Comparison of ENCODE assay signal across 17 mouse cellular contexts in genomic region chr2:75220775-75221359, GRCm38 (mm10).
A peak's percentile ranks its signal among the peaks of the same experiment; 100 is the strongest.
DNase-seq lines count a peak whose midpoint lies in the region; ATAC-seq and TF ChIP-seq lines count a peak whose summit lies in the region.
"Had no signal": no experiment of that assay in that cellular context is flagged by ENCODE, and none has a peak within 500 bp of the region (broad histone marks: within the 10 kb centered on the region; RNA-seq: fewer than 3 reads in every experiment).

No protein-coding gene starts in this region.

- H3K27ac ChIP-seq in embryonic facial prominence, embryonic 14.5 days (replicated peaks; ENCODE audit: low read depth, low read length): no peak overlapping the region
- no peak overlapping the region for H3K27ac ChIP-seq in embryonic facial prominence, embryonic 10.5 days (replicated peaks)
- H3K27ac ChIP-seq in kidney, postnatal 0 days: no peak overlapping the region
- H3K27ac ChIP-seq in CH12.LX (ENCODE audit: insufficient read depth, low read depth): no peak overlapping the region
- H3K27ac ChIP-seq in heart, embryonic 10.5 days: no peak overlapping the region
- H3K27ac ChIP-seq: hindbrain, embryonic 14.5 days; midbrain, embryonic 12.5 days had no signal

- no peak for ATAC-seq in embryonic facial prominence, embryonic 14.5 days (ENCODE audit: low read depth)
- ATAC-seq in kidney, postnatal 0 days (replicated peaks; ENCODE audit: low FRiP score, low read depth): no peak
- ATAC-seq: Patski had no signal

- TF ChIP-seq EP300 in CH12.LX (IDR thresholded peaks at IDR 0.05; ENCODE audit: low read length): no peak

- H3K4me1 ChIP-seq in embryonic facial prominence, embryonic 14.5 days (ENCODE audit: control insufficient read depth, insufficient read depth, low read length): peaks cover 19% of the 10 kb centered on the region
- H3K4me1 ChIP-seq in embryonic facial prominence, embryonic 10.5 days: peaks cover 7% of the 10 kb centered on the region
- no peaks in the 10 kb centered on the region for H3K4me1 ChIP-seq in kidney, postnatal 0 days (replicated peaks; ENCODE audit: insufficient read depth, low read length)
- no peaks in the 10 kb centered on the region for H3K4me1 ChIP-seq in CH12.LX (ENCODE audit: control insufficient read depth in 1 of 2, insufficient read depth in 2 of 2)
- H3K4me1 ChIP-seq in heart, embryonic 10.5 days: no peaks in the 10 kb centered on the region

- TF ChIP-seq RAD21 in CH12.LX (IDR thresholded peaks at IDR 0.05; ENCODE audit: low read depth, low read length): no peak

- DNase-seq in embryonic facial prominence, embryonic 14.5 days (ENCODE audit: low spot score): peak; percentile 67
- DNase-seq in embryonic facial prominence, embryonic 10.5 days (ENCODE audit: low spot score): no peak
- peak; percentile 61 for DNase-seq in kidney, postnatal 0 days (ENCODE audit: low spot score)
- no peak for DNase-seq in kidney, postnatal 36 days
- no peak for DNase-seq in CH12.LX (ENCODE audit: extremely low read depth)
- peak; percentile 16 for DNase-seq in layer of hippocampus, adult 9-10 months (ENCODE audit: low spot score)
- DNase-seq in heart, embryonic 10.5 days (ENCODE audit: low spot score): no peak
- DNase-seq in cerebellum, postnatal 25 days: no peak
- DNase-seq: cerebellum, adult 18-20 months; heart, adult 18-20 months; kidney, adult 11 months; kidney, postnatal 25 days; liver; thymus, postnatal 25 days had no signal

- H3K4me2 ChIP-seq in embryonic facial prominence, embryonic 14.5 days (ENCODE audit: low read depth, low read length): no peak overlapping the region
- no peak overlapping the region for H3K4me2 ChIP-seq in kidney, postnatal 0 days (ENCODE audit: low read length)
- 0 out of 2 replicates have a peak overlapping the region, but pooled peaks have one; percentile 5 for H3K4me2 ChIP-seq in CH12.LX (ENCODE audit: insufficient read depth, low read depth, poor library complexity, severe bottlenecking)
- H3K4me2 ChIP-seq: hindbrain, embryonic 14.5 days; midbrain, embryonic 12.5 days had no signal

- H3K9ac ChIP-seq in embryonic facial prominence, embryonic 14.5 days (ENCODE audit: low read depth, low read length): no peak overlapping the region
- H3K9ac ChIP-seq in kidney, postnatal 0 days (ENCODE audit: low read depth, low read length): no peak overlapping the region
- no peak overlapping the region; the same call in 1 of the 2 replicates for H3K9ac ChIP-seq in CH12.LX (ENCODE audit: insufficient read depth, low read depth)
- H3K9ac ChIP-seq: hindbrain, embryonic 14.5 days; midbrain, embryonic 12.5 days had no signal

- TF ChIP-seq POLR2A in CH12.LX (IDR thresholded peaks at IDR 0.05; ENCODE audit: low read depth, low read length): no peak

- no peaks in the 10 kb centered on the region for H3K36me3 ChIP-seq in embryonic facial prominence, embryonic 14.5 days (ENCODE audit: control insufficient read depth, insufficient read depth, low read length)
- no peaks in the 10 kb centered on the region for H3K36me3 ChIP-seq in embryonic facial prominence, embryonic 10.5 days (replicated peaks)
- no peaks in the 10 kb centered on the region for H3K36me3 ChIP-seq in kidney, postnatal 0 days (ENCODE audit: insufficient read depth, low read length)
- no peaks in the 10 kb centered on the region for H3K36me3 ChIP-seq in CH12.LX (replicated peaks in 1 of 2; ENCODE audit: control insufficient read depth in 1 of 2, insufficient read depth in 1 of 2, low read length in 1 of 2)
- H3K36me3 ChIP-seq in heart, embryonic 10.5 days: no peaks in the 10 kb centered on the region
- H3K36me3 ChIP-seq: midbrain, embryonic 12.5 days had no signal

- no peaks in the 10 kb centered on the region for H3K79me2 ChIP-seq in CH12.LX (replicated peaks; ENCODE audit: control insufficient read depth, extremely low read depth, insufficient read depth, poor library complexity, severe bottlenecking)

- H3K4me3 ChIP-seq in embryonic facial prominence, embryonic 14.5 days (ENCODE audit: low read depth, low read length): no peak overlapping the region
- no peak overlapping the region for H3K4me3 ChIP-seq in embryonic facial prominence, embryonic 10.5 days
- no peak overlapping the region for H3K4me3 ChIP-seq in kidney, postnatal 0 days (replicated peaks; ENCODE audit: low read depth, low read length)
- no peak overlapping the region for H3K4me3 ChIP-seq in CH12.LX (replicated peaks in 1 of 3; ENCODE audit: low read depth in 2 of 3, low read length in 2 of 3, poor library complexity in 1 of 3)
- no peak overlapping the region for H3K4me3 ChIP-seq in heart, embryonic 10.5 days
- H3K4me3 ChIP-seq: midbrain, embryonic 12.5 days had no signal

- no peaks in the 10 kb centered on the region for H3K27me3 ChIP-seq in embryonic facial prominence, embryonic 14.5 days (replicated peaks; ENCODE audit: control insufficient read depth, insufficient read depth, low read length)
- H3K27me3 ChIP-seq in embryonic facial prominence, embryonic 10.5 days (replicated peaks; ENCODE audit: low read depth, poor library complexity, severe bottlenecking): no peaks in the 10 kb centered on the region
- H3K27me3 ChIP-seq in kidney, postnatal 0 days (ENCODE audit: insufficient read depth, low read length): no peaks in the 10 kb centered on the region
- H3K27me3 ChIP-seq in CH12.LX (replicated peaks): no peaks in the 10 kb centered on the region
- no peaks in the 10 kb centered on the region for H3K27me3 ChIP-seq in heart, embryonic 10.5 days (ENCODE audit: insufficient read depth, poor library complexity, severe bottlenecking)
- H3K27me3 ChIP-seq: midbrain, embryonic 12.5 days; Patski had no signal

- dilution Hi-C loops in CH12.LX (cut with MboI; ENCODE audit: extremely low pct_ligation_motif_present, extremely low pct_unique_long_range_greater_than_20kb, low sequenced_read_pairs): no loop called here

- in situ Hi-C loops in CH12.LX (cut with MboI; ENCODE audit: low pct_ligation_motif_present, low pct_unique_long_range_greater_than_20kb, low sequenced_read_pairs): no loop called here

- 47% methylated on average over 8 of the region's 8 CpGs for WGBS in embryonic facial prominence, embryonic 14.5 days
- 79% methylated on average over 8 of the region's 8 CpGs for WGBS in embryonic facial prominence, embryonic 10.5 days
- 64% methylated on average over 8 of the region's 8 CpGs for WGBS in kidney, postnatal 0 days
- WGBS in heart, embryonic 10.5 days: 77% methylated on average over 8 of the region's 8 CpGs

- TF ChIP-seq CTCF in kidney, postnatal 0 days (IDR thresholded peaks at IDR 0.05; ENCODE audit: low read depth): no peak
- TF ChIP-seq CTCF in CH12.LX (conservative IDR thresholded peaks at IDR 0.05 in 1 of 2, IDR thresholded peaks at IDR 0.05 in 1 of 2; ENCODE audit: low read depth in 2 of 2, low read length in 2 of 2): no peak

- no peaks in the 10 kb centered on the region for H3K9me3 ChIP-seq in embryonic facial prominence, embryonic 14.5 days (ENCODE audit: control insufficient read depth, low read length)
- H3K9me3 ChIP-seq in embryonic facial prominence, embryonic 10.5 days: no peaks in the 10 kb centered on the region
- no peaks in the 10 kb centered on the region for H3K9me3 ChIP-seq in kidney, postnatal 0 days (replicated peaks; ENCODE audit: low read length)
- H3K9me3 ChIP-seq in CH12.LX (replicated peaks; ENCODE audit: low read length): no peaks in the 10 kb centered on the region
- H3K9me3 ChIP-seq in heart, embryonic 10.5 days: no peaks in the 10 kb centered on the region
- H3K9me3 ChIP-seq: midbrain, embryonic 12.5 days had no signal

TF ChIP-seq in CH12.LX, 34 proteins besides CTCF, POLR2A, EP300 and RAD21:
- TF ChIP-seq BHLHE40 (IDR thresholded peaks at IDR 0.05; ENCODE audit: low read depth, low read length) (no peak), ZMIZ1 (IDR thresholded peaks at IDR 0.05; ENCODE audit: low read depth, low read length) (no peak), IRF4 (IDR thresholded peaks at IDR 0.05; ENCODE audit: low read depth, low read length) (no peak), MXI1 (IDR thresholded peaks at IDR 0.05; ENCODE audit: low read depth, low read length) (no peak), CHD1 (IDR thresholded peaks at IDR 0.05; ENCODE audit: low read depth, low read length) (no peak), TCF12 (IDR thresholded peaks at IDR 0.05; ENCODE audit: low read depth, low read length) (no peak), MYC (IDR thresholded peaks at IDR 0.05; ENCODE audit: low read depth, low read length) (no peak), RCOR1 (conservative IDR thresholded peaks at IDR 0.05; ENCODE audit: low read depth, low read length) (no peak), SIN3A (IDR thresholded peaks at IDR 0.05; ENCODE audit: low read length) (no peak), UBTF (IDR thresholded peaks at IDR 0.05; ENCODE audit: low read depth, low read length) (no peak), JUND (conservative IDR thresholded peaks at IDR 0.05; ENCODE audit: low read depth, low read length) (no peak), HCFC1 (IDR thresholded peaks at IDR 0.05; ENCODE audit: low read depth, low read length) (no peak), GABPA (IDR thresholded peaks at IDR 0.05; ENCODE audit: insufficient replicate concordance, low read depth, low read length) (no peak), PAX5 (IDR thresholded peaks at IDR 0.05; ENCODE audit: low read length) (no peak), ZKSCAN1 (IDR thresholded peaks at IDR 0.05; ENCODE audit: borderline replicate concordance, low read depth, low read length) (no peak), SMC3 (IDR thresholded peaks at IDR 0.05; ENCODE audit: low read depth, low read length) (no peak), JUN (IDR thresholded peaks at IDR 0.05; ENCODE audit: insufficient read depth, low read depth, low read length) (no peak), NELFE (IDR thresholded peaks at IDR 0.05; ENCODE audit: low read depth, low read length) (no peak), ETS1 (conservative IDR thresholded peaks at IDR 0.05; ENCODE audit: low read depth, low read length) (no peak), USF1 (IDR thresholded peaks at IDR 0.05; ENCODE audit: low read depth, low read length) (no peak)
TF ChIP-seq in CH12.LX: peak in this region for 0.

Comparison
In these comparisons a context has a peak if more than half of its experiments do, and no peak if none do; other contexts are left out.
1. DNase-seq: peak in embryonic facial prominence, embryonic 14.5 days (single experiment), kidney, postnatal 0 days (single experiment) and layer of hippocampus, adult 9-10 months (single experiment); none in embryonic facial prominence, embryonic 10.5 days (single experiment), kidney, postnatal 36 days (0 of 2), CH12.LX (single experiment), heart, embryonic 10.5 days (single experiment) and cerebellum, postnatal 25 days (0 of 2).